Mouse (Mus musculus) kidney, postnatal 36 days (tissue): ENCODE measurements at regions not wholly inside any gene's neighbourhood (a gene's known extent, or its start where the extent isn't known, plus 50 kb on each side); places are given as distances from the start of the nearest gene placed in this dataset.
A peak's percentile ranks its signal among the peaks of the same experiment; 100 is the strongest.

Source experiments
- DNase-seq, 2 experiments: peaks; one replicate each; pipeline ENCODE4 v3.0.0; 2021 to 2022; ENCODE audit warnings: mixed read lengths in 2 of 2

GRCm38 (mm10) chr9:120233011-120233410 is 68.3 kb upstream of the Myrip start:
- DNase-seq, result no peak

GRCm38 (mm10) chr9:120235054-120235453 is 66.3 kb upstream of the Myrip start:
- peak; percentile 25 to 64 for DNase-seq

- no peak for DNase-seq
Observed at GRCm38 (mm10) chr9:120245444-120245843, 55.9 kb upstream of the Myrip start.

- DNase-seq, result no peak
Observed at GRCm38 (mm10) chr9:120248728-120249127, 52.6 kb upstream of the Myrip start.
